Mouse (Mus musculus): ENCODE measurements around the gene A3galt2.

- TF ChIP-seq POLR2A (IDR thresholded peaks at IDR 0.05; ENCODE audit: insufficient read length, low read depth) = no peak
- no peak for TF ChIP-seq USF1 (IDR thresholded peaks at IDR 0.05; ENCODE audit: low read depth)
- TF ChIP-seq POLR2AphosphoS2 (IDR thresholded peaks at IDR 0.05; ENCODE audit: insufficient read length, low read depth) = no peak
- no peak for TF ChIP-seq MYOD1 (IDR thresholded peaks at IDR 0.05; ENCODE audit: control insufficient read depth in 1 of 3, insufficient read length in 2 of 3, low read depth in 2 of 3)
- no peak for TF ChIP-seq TCF12 (IDR thresholded peaks at IDR 0.05; ENCODE audit: insufficient read depth, poor library complexity, severe bottlenecking)
- no peak for TF ChIP-seq SRF (IDR thresholded peaks at IDR 0.05; ENCODE audit: control insufficient read depth, insufficient read length, low read depth)
- TF ChIP-seq E2F4 (IDR thresholded peaks at IDR 0.05; ENCODE audit: insufficient read depth) = no peak
- TF ChIP-seq CEBPB (IDR thresholded peaks at IDR 0.05; ENCODE audit: insufficient read depth, poor library complexity, severe bottlenecking) = no peak
- no peak for TF ChIP-seq MAX (IDR thresholded peaks at IDR 0.05; ENCODE audit: low read depth)
- TF ChIP-seq MYOG (IDR thresholded peaks at IDR 0.05; ENCODE audit: control insufficient read depth in 1 of 3, insufficient read depth in 1 of 3, insufficient read length in 2 of 3, low read depth in 2 of 3) = no peak
- TF ChIP-seq TCF3 (IDR thresholded peaks at IDR 0.05; ENCODE audit: insufficient read length, low read depth) = no peak
- TF ChIP-seq REST (IDR thresholded peaks at IDR 0.05; ENCODE audit: insufficient read depth, insufficient read length) = no peak
Observed at GRCm38 (mm10) chr4:128740878-128741277, 14.3 kb upstream of the A3galt2 start.

All from myocyte (in vitro differentiated cells).